Mouse (Mus musculus) heart, postnatal 0 days (tissue): ENCODE data around the gene Srrm1. TPM values are rescaled to one million over a fixed set of nuclear protein-coding genes. Genes with fewer than 3 reads are reported as not detected.

Source experiments
- ATAC-seq: fragments of 200-750 bp; cut with Nextera tagmentation; 2 replicates; pipeline ENCODE4 v1.8.0; 2017; ENCODE audit warnings: low read depth, moderate number of reproducible peaks, moderate library complexity; ENCODE audit not compliant: insufficient read depth
- DNase-seq: peaks from one replicate; pipeline ENCODE4 v3.0.0-alpha.2; 2016; ENCODE audit warnings: low spot score
- H3K27ac ChIP-seq: fragments of 300-500 bp; sonication (generic); 2 replicates; pipeline ENCODE4 v1.5.1; 2014; ENCODE audit warnings: low read depth, mild to moderate bottlenecking
- H3K27me3 ChIP-seq: fragments of 300-500 bp; sonication (generic); 2 replicates; pipeline ENCODE4 v1.6.1; 2014; ENCODE audit warnings: low read length, mixed read lengths; ENCODE audit not compliant: control insufficient read depth, insufficient read depth
- H3K36me3 ChIP-seq: fragments of 300-500 bp; sonication (generic); replicated peaks from 2 replicates; pipeline ENCODE4 v1.6.1; 2014; ENCODE audit warnings: low read length, mixed read lengths; ENCODE audit not compliant: control insufficient read depth, insufficient read depth
- H3K4me1 ChIP-seq: fragments of 300-500 bp; sonication (generic); 2 replicates; pipeline ENCODE4 v1.6.1; 2014; ENCODE audit warnings: antibody characterized with exemption; ENCODE audit not compliant: control insufficient read depth, insufficient read depth
- H3K4me2 ChIP-seq: fragments of 300-500 bp; sonication (generic); 2 replicates; pipeline ENCODE4 v1.6.1; 2014; ENCODE audit warnings: low read depth, mild to moderate bottlenecking, low read length, moderate library complexity
- H3K4me3 ChIP-seq: fragments of 300-500 bp; sonication (generic); 2 replicates; pipeline ENCODE4 v1.5.1; 2014; ENCODE audit warnings: low read depth, low read length
- H3K9ac ChIP-seq: fragments of 300-500 bp; sonication (generic); replicated peaks from 2 replicates; pipeline ENCODE4 v1.6.1; 2014; ENCODE audit warnings: low read depth, low read length, mixed read lengths
- H3K9me3 ChIP-seq: fragments of 300-500 bp; sonication (generic); replicated peaks from 2 replicates; pipeline ENCODE4 v1.6.1; 2016; ENCODE audit warnings: low read length; ENCODE audit not compliant: control insufficient read depth
- CTCF ChIP-seq: IDR thresholded peaks from 2 replicates; pipeline ENCODE4 v1.5.1; 2016; ENCODE audit warnings: antibody characterized with exemption, control low read depth, low read depth
- EP300 ChIP-seq: IDR thresholded peaks from 2 replicates; pipeline ENCODE4 v1.6.1; 2016; ENCODE audit warnings: antibody characterized with exemption, low read depth
- whole genome bisulfite sequencing: fragments of 180-500 bp; shearing (Covaris S2); extraction: QIAGEN DNeasy Blood & Tissue Kit; methylation state at CpG from one replicate; pipeline ENCODE4 v1.1.7; 2014; 5-methylcytosine and 5-hydroxymethylcytosine counted together
- polyA plus RNA-seq: library from polyadenylated mRNA; unstranded; fragments of >200 nt; fragmentation: Nextera tagmentation; extraction: Ambion mirVana; gene quantifications from 2 replicates; pipeline ENCODE4 v1.2.1, GENCODE M21; 2015
- total RNA-seq: library from RNA; depleted of rRNA; stranded (reverse); fragments of >200 nt; gene quantifications from 2 replicates; pipeline ENCODE4 v1.2.3, GENCODE M21; 2014; ENCODE audit warnings: low replicate concordance

Gene Srrm1
- total and polyA plus RNA-seq, 2 experiments from 2014 or later = 22.6 to 99.6 TPM

DNA sequence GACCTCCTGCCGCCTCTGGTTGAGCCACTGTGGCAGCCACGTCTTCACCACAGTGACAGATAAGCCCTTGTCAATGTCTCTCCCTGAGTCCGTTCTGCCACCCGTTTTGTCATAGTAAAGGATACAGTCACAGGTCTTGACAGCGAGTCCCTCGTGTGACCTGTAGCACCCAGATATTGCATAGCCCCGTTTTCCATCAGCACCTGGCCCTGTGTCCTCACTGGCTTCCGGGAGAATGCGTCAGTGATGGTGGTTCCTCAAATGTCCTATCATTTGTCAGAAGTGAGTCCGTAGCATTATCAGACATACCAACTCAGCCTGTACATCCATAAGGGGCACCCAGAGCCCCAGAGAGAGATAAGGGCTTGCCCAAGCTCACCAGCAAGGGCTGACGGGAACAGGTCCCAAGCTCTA is 38.7 kb downstream of the Srrm1 start:
- Histone ChIP-seq H3K4me1 (peaks cover 29% of the 10 kb centered on the region), H3K9ac (no peak overlapping the region), H3K4me3 (no peak overlapping the region), H3K36me3 (peaks cover 16% of the 10 kb centered on the region), H3K9me3 (no peaks in the 10 kb centered on the region), H3K27ac (peak overlapping the region; percentile 95), H3K4me2 (peak overlapping the region; percentile 43), H3K27me3 (no peaks in the 10 kb centered on the region)
- WGBS = 26% methylated on average over 11 of the region's 11 CpGs
- DNase-seq (no peak), ATAC-seq (no peak)
- no peak for TF ChIP-seq CTCF
- TF ChIP-seq EP300 = no peak

DNA sequence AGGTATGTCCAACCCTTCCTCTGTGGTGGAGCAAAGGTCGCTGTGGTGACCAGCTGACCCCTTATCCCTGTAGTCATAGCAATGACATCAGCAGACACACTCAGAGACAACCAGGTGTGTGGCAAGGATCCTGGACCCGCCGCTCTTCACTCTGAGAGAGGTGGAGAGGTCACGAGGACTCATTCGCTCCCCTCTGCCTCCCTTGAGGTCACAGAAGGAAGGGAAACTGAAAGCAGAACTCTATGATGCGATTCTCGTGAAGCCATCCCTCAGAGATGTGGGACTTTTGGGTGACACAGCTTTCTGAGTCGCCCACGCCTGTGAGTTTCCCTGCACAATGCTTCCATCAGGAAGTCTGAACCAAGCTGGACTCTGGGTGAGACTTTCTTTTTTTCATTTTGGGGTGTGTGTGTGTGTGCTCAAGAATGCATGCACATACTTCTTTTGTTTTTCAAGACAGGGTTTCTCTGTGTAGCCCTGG is 39.3 kb downstream of the Srrm1 start:
- H3K9me3 ChIP-seq = no peaks in the 10 kb centered on the region
- peak overlapping the region; percentile 95 for H3K27ac ChIP-seq
- H3K36me3 ChIP-seq = peaks cover 10% of the 10 kb centered on the region
- DNase-seq (peak; percentile 68), ATAC-seq (peak; percentile 17)
- H3K4me2 ChIP-seq = peak overlapping the region; percentile 43
- H3K9ac ChIP-seq = no peak overlapping the region; the same call in 1 of the 2 replicates
- peak overlapping the region; percentile 12; the same call in 1 of the 2 replicates for H3K4me3 ChIP-seq
- 14% methylated on average over 9 of the region's 9 CpGs for WGBS
- TF ChIP-seq CTCF (no peak), EP300 (no peak)
- H3K27me3 ChIP-seq = no peaks in the 10 kb centered on the region
- peaks cover 34% of the 10 kb centered on the region for H3K4me1 ChIP-seq

DNA sequence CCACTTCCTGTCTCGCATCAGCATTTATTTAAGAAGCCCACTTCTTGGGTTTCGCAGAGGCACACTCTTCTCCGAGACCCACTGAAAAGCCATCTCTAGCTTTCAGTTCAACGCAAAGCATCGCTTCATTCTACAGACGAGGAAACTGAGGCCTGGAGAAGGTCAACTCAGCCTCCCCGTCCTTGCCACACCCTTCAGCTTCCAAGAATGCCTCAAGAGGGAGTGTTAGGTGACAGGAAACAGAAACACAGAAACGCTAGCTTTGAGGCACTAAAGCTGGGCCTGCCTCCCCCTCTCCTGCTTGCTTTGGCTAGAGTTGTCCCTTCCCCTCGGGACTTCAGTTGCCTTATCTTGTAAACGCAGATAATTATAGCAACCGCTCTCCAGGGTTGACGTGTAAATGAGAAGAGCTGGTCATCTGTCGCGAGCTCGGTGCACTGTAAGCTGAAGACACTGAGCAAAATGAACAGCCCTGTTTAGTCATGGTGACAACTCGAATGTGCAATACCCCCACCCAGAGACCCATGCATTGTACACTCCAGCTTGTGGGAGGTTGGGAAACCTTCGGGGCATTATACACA is 39.9 kb downstream of the Srrm1 start:
- DNase-seq = peak; percentile 98
- no peaks in the 10 kb centered on the region for H3K27me3 ChIP-seq
- TF ChIP-seq CTCF (no peak; the same call in 1 of the 2 replicates), EP300 (peak; percentile 98)
- 8% methylated on average over 17 of the region's 17 CpGs for WGBS
- H3K36me3 ChIP-seq = 0 out of 2 replicates have a peak, but pooled peaks cover 6% of the 10 kb centered on the region
- no peaks in the 10 kb centered on the region for H3K9me3 ChIP-seq
- H3K4me1 ChIP-seq = peaks cover 40% of the 10 kb centered on the region
- H3K4me3 ChIP-seq = peak overlapping the region; percentile 12; the same call in 1 of the 2 replicates
- H3K4me2 ChIP-seq = peak overlapping the region; percentile 43
- ATAC-seq = peak; percentile 83
- peak overlapping the region; percentile 95 for H3K27ac ChIP-seq
- H3K9ac ChIP-seq = no peak overlapping the region; the same call in 1 of the 2 replicates

DNA sequence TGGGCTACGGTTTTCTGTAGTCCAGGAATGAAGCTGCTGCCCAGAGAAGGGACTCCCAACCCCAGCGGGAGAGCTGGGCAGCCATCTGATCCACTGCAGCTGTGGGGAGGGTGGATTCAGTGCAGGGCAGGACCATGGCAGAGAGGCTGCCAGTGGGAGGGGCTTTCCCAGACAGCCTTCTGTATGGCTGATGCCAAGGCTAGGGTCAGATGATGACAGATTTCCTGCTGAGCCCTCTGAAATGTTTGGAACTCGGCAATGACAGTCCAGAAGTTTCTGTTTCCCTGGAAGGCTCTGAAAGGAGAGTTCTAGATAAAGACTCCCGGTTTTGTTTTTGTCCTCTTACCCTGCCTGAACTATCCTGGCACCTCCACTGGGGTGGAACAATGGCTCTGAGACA is 40.4 kb downstream of the Srrm1 start:
- no peak overlapping the region for H3K4me3 ChIP-seq
- 0 out of 2 replicates have a peak, but pooled peaks cover 6% of the 10 kb centered on the region for H3K36me3 ChIP-seq
- H3K27me3 ChIP-seq = no peaks in the 10 kb centered on the region
- H3K27ac ChIP-seq = peak overlapping the region; percentile 95
- peak overlapping the region; percentile 31; the same call in 1 of the 2 replicates for H3K9ac ChIP-seq
- ATAC-seq (peak; percentile 84), DNase-seq (peak; percentile 90)
- H3K9me3 ChIP-seq = no peaks in the 10 kb centered on the region
- TF ChIP-seq EP300 = no peak
- no peak for TF ChIP-seq CTCF
- H3K4me2 ChIP-seq = peak overlapping the region; percentile 43
- peaks cover 43% of the 10 kb centered on the region for H3K4me1 ChIP-seq
- 8% methylated on average over 4 of the region's 4 CpGs for WGBS

DNA sequence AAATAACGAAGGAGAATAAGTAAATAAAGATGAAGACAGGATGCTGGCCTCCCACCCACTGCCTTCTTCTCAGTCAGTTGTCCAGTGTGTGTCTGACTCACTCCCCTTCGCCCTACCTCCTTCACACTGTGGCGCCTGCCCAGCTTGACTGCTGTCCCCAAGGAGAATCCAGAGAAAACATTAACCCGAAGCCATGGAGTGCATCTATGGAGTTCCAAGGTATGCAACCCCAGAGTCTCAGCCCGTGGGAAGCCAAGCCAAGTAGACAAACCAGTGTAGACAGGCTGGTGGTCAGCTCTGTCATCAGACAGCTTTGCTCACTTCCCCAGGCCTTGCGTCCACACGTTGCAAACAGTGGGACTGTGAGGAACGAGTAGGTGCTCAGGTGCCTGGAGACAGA is 42.8 kb downstream of the Srrm1 start:
- Histone ChIP-seq H3K4me3 (no peak overlapping the region), H3K9ac (no peak overlapping the region), H3K36me3 (0 out of 2 replicates have a peak, but pooled peaks cover 5% of the 10 kb centered on the region), H3K27ac (no peak overlapping the region), H3K9me3 (no peaks in the 10 kb centered on the region), H3K4me1 (peaks cover 58% of the 10 kb centered on the region), H3K27me3 (no peaks in the 10 kb centered on the region), H3K4me2 (no peak overlapping the region)
- DNase-seq = no peak
- ATAC-seq = no peak
- TF ChIP-seq EP300 (no peak), CTCF (no peak)
- WGBS = 76% methylated on average over 8 of the region's 8 CpGs
